Comparison of ENCODE assay signal across 19 mouse cellular contexts in the genomic region with DNA sequence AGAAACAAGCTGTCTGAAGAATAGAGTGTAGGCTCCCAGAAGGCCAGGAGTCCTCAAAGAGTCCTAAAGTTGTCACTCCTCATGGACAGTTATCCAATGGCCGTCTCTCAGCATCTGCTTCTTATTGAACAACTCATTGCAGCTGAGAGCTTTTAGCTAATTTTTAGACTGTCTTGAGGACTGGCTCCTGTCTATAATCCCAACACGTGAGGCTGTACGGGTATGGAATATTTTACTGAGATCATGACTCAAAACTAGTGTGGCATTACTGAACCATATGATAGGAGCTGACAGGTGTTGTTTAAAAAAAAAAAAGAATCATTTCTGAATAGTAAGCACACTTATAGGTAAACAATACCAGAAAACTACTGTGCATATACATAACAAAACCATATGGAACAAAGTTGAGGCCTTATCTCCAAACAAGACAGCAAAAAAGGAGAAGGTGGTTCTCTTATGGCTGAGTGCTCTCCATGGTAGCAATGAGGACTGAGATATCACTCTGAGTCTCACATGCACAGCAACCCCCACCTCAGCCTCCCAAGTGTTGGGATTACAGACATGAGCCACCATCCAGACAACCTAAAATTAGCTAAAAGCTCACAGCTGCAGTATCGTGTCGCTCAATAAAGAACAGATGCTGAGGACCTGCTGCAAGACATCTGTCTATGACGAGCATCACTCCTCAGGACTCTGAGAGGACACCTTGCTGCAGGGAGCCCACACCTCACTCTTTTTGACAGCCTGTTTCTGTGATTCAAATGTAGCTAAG. TPM values are rescaled to one million over a fixed set of nuclear protein-coding genes. Genes with fewer than 3 reads are reported as not detected.
DNase-seq lines count a peak whose midpoint lies in the region; ATAC-seq and TF ChIP-seq lines count a peak whose summit lies in the region.
"Had no signal": no experiment of that assay in that cellular context is flagged by ENCODE, and none has a peak within 500 bp of the region (broad histone marks: within the 10 kb centered on the region; RNA-seq: fewer than 3 reads in every experiment).

No protein-coding gene starts in this region.

- H3K27me3 ChIP-seq in heart, embryonic 12.5 days (replicated peaks): no peaks in the 10 kb centered on the region
- H3K27me3 ChIP-seq in hindbrain, embryonic 13.5 days: no peaks in the 10 kb centered on the region
- H3K27me3 ChIP-seq in hindbrain, embryonic 11.5 days (ENCODE audit: control insufficient read depth, insufficient read depth, low read length): no peaks in the 10 kb centered on the region
- no peaks in the 10 kb centered on the region for H3K27me3 ChIP-seq in CH12.LX (replicated peaks)
- H3K27me3 ChIP-seq: embryonic facial prominence, embryonic 15.5 days; forebrain, embryonic 15.5 days; hindbrain, embryonic 15.5 days had no signal

- no peaks in the 10 kb centered on the region for H3K9me3 ChIP-seq in heart, embryonic 12.5 days (replicated peaks)
- H3K9me3 ChIP-seq in hindbrain, embryonic 13.5 days: no peaks in the 10 kb centered on the region
- no peaks in the 10 kb centered on the region for H3K9me3 ChIP-seq in hindbrain, embryonic 11.5 days (ENCODE audit: control insufficient read depth, low read length)
- no peaks in the 10 kb centered on the region for H3K9me3 ChIP-seq in CH12.LX (replicated peaks; ENCODE audit: low read length)
- H3K9me3 ChIP-seq: embryonic facial prominence, embryonic 15.5 days; forebrain, embryonic 10.5 days; forebrain, embryonic 15.5 days; hindbrain, embryonic 15.5 days had no signal

- H3K4me3 ChIP-seq in heart, embryonic 12.5 days: no peak overlapping the region
- no peak overlapping the region for H3K4me3 ChIP-seq in hindbrain, embryonic 13.5 days
- H3K4me3 ChIP-seq in hindbrain, embryonic 11.5 days (ENCODE audit: low read depth, low read length): no peak overlapping the region
- H3K4me3 ChIP-seq in CH12.LX (replicated peaks in 1 of 3; ENCODE audit: low read depth in 2 of 3, low read length in 2 of 3, poor library complexity in 1 of 3): no peak overlapping the region
- H3K4me3 ChIP-seq: embryonic facial prominence, embryonic 15.5 days; erythroblast, embryonic 14.5 days; forebrain, embryonic 10.5 days; forebrain, embryonic 15.5 days; hindbrain, embryonic 15.5 days had no signal

- H3K9ac ChIP-seq in heart, embryonic 12.5 days: no peak overlapping the region
- no peak overlapping the region for H3K9ac ChIP-seq in hindbrain, embryonic 13.5 days
- H3K9ac ChIP-seq in hindbrain, embryonic 11.5 days (ENCODE audit: low read depth, low read length): no peak overlapping the region
- H3K9ac ChIP-seq in CH12.LX (ENCODE audit: insufficient read depth, low read depth): no peak overlapping the region
- H3K9ac ChIP-seq: embryonic facial prominence, embryonic 15.5 days; forebrain, embryonic 15.5 days; hindbrain, embryonic 15.5 days had no signal

- no peaks in the 10 kb centered on the region for H3K36me3 ChIP-seq in heart, embryonic 12.5 days
- H3K36me3 ChIP-seq in hindbrain, embryonic 13.5 days: no peaks in the 10 kb centered on the region
- no peaks in the 10 kb centered on the region for H3K36me3 ChIP-seq in hindbrain, embryonic 11.5 days (ENCODE audit: control insufficient read depth, insufficient read depth, low read length)
- no peaks in the 10 kb centered on the region for H3K36me3 ChIP-seq in CH12.LX (replicated peaks in 1 of 2; ENCODE audit: control insufficient read depth in 1 of 2, insufficient read depth in 1 of 2, low read length in 1 of 2)
- H3K36me3 ChIP-seq: embryonic facial prominence, embryonic 15.5 days; forebrain, embryonic 10.5 days; forebrain, embryonic 15.5 days; hindbrain, embryonic 15.5 days had no signal

- in situ Hi-C loops in CH12.LX (cut with MboI; ENCODE audit: low pct_ligation_motif_present, low pct_unique_long_range_greater_than_20kb, low sequenced_read_pairs): loop anchor here (25.0 kb wide), 1 partner anchor 363 kb away; no protein-coding TSS in a partner anchor

- dilution Hi-C loops in CH12.LX (cut with MboI; ENCODE audit: extremely low pct_ligation_motif_present, extremely low pct_unique_long_range_greater_than_20kb, low sequenced_read_pairs): no loop called here

- H3K79me2 ChIP-seq in CH12.LX (replicated peaks; ENCODE audit: control insufficient read depth, extremely low read depth, insufficient read depth, poor library complexity, severe bottlenecking): no peaks in the 10 kb centered on the region

- TF ChIP-seq EP300 in CH12.LX (IDR thresholded peaks at IDR 0.05; ENCODE audit: low read length): no peak; the same call in 1 of the 2 replicates

- WGBS in heart, embryonic 12.5 days: 61% methylated on average over 6 of the region's 6 CpGs
- 85% methylated on average over 6 of the region's 6 CpGs for WGBS in hindbrain, embryonic 13.5 days
- 91% methylated on average over 6 of the region's 6 CpGs for WGBS in hindbrain, embryonic 11.5 days

- DNase-seq in heart, postnatal 14 days: no peak
- DNase-seq in hindbrain, embryonic 11.5 days (ENCODE audit: low spot score): no peak
- DNase-seq in CH12.LX (ENCODE audit: extremely low read depth) (peak; percentile 71), MN1 (ENCODE audit: low spot score) (peak; percentile 13)
- no peak for DNase-seq in testis, postnatal 10 days (ENCODE audit: low spot score)
- DNase-seq: adrenal gland, postnatal 10 days; cerebellum, adult 11-12 months; cerebellum, adult 9-11 months; cerebellum, postnatal 36 days; gastrocnemius, postnatal 10 days; kidney, adult 8-10 months had no signal

- no peak for TF ChIP-seq POLR2A in CH12.LX (IDR thresholded peaks at IDR 0.05; ENCODE audit: low read depth, low read length)

- no peak overlapping the region for H3K27ac ChIP-seq in heart, embryonic 12.5 days (ENCODE audit: poor library complexity, severe bottlenecking)
- H3K27ac ChIP-seq in hindbrain, embryonic 13.5 days: peak overlapping the region; percentile 52; the same call in 1 of the 2 replicates
- no peak overlapping the region for H3K27ac ChIP-seq in hindbrain, embryonic 11.5 days (ENCODE audit: low read depth, low read length)
- H3K27ac ChIP-seq in CH12.LX (ENCODE audit: insufficient read depth, low read depth): 0 out of 2 replicates have a peak overlapping the region, but pooled peaks have one; percentile 49
- H3K27ac ChIP-seq: embryonic facial prominence, embryonic 15.5 days; forebrain, embryonic 10.5 days; forebrain, embryonic 15.5 days; hindbrain, embryonic 15.5 days had no signal

- 0 out of 2 replicates have a peak, but pooled peaks have one; percentile 18 for ATAC-seq in heart, embryonic 12.5 days (ENCODE audit: insufficient number of reproducible peaks, low FRiP score)
- no peak for ATAC-seq in hindbrain, embryonic 13.5 days (ENCODE audit: low FRiP score)
- ATAC-seq in hindbrain, embryonic 11.5 days (ENCODE audit: low FRiP score): no peak
- ATAC-seq: forebrain, embryonic 15.5 days; intestine, embryonic 16.5 days had no signal

- intact Hi-C loops in heart, postnatal 14 days (cut with DNase I): no loop called here

- peak overlapping the region; percentile 13; the same call in 1 of the 2 replicates for H3K4me2 ChIP-seq in heart, embryonic 12.5 days
- H3K4me2 ChIP-seq in hindbrain, embryonic 13.5 days: no peak overlapping the region
- no peak overlapping the region for H3K4me2 ChIP-seq in hindbrain, embryonic 11.5 days (replicated peaks; ENCODE audit: low read depth, low read length)
- peak overlapping the region; percentile 68 for H3K4me2 ChIP-seq in CH12.LX (ENCODE audit: insufficient read depth, low read depth, poor library complexity, severe bottlenecking)
- H3K4me2 ChIP-seq: embryonic facial prominence, embryonic 15.5 days; forebrain, embryonic 15.5 days; hindbrain, embryonic 15.5 days had no signal

- no peak; the same call in 1 of the 2 replicates for TF ChIP-seq RAD21 in CH12.LX (IDR thresholded peaks at IDR 0.05; ENCODE audit: low read depth, low read length)

- TF ChIP-seq CTCF in CH12.LX (conservative IDR thresholded peaks at IDR 0.05 in 1 of 2, IDR thresholded peaks at IDR 0.05 in 1 of 2; ENCODE audit: low read depth in 2 of 2, low read length in 2 of 2): no peak

- H3K4me1 ChIP-seq in heart, embryonic 12.5 days (replicated peaks): peaks cover 23% of the 10 kb centered on the region
- H3K4me1 ChIP-seq in hindbrain, embryonic 13.5 days (replicated peaks): peaks cover 23% of the 10 kb centered on the region
- peaks cover 5% of the 10 kb centered on the region; the same call in 1 of the 2 replicates for H3K4me1 ChIP-seq in hindbrain, embryonic 11.5 days (replicated peaks; ENCODE audit: control insufficient read depth, insufficient read depth, low read length)
- peaks cover 42 to 75% of the 10 kb centered on the region in 2 experiments for H3K4me1 ChIP-seq in CH12.LX (ENCODE audit: control insufficient read depth in 1 of 2, insufficient read depth in 2 of 2)
- H3K4me1 ChIP-seq: embryonic facial prominence, embryonic 15.5 days had no signal

TF ChIP-seq in CH12.LX, 34 proteins besides CTCF, POLR2A, EP300 and RAD21:
- no peak for TF ChIP-seq RCOR1 (conservative IDR thresholded peaks at IDR 0.05; ENCODE audit: low read depth, low read length)
- TF ChIP-seq USF1 (IDR thresholded peaks at IDR 0.05; ENCODE audit: low read depth, low read length): no peak
- peak; percentile 37; the same call in 1 of the 2 replicates for TF ChIP-seq MXI1 (IDR thresholded peaks at IDR 0.05; ENCODE audit: low read depth, low read length)
- TF ChIP-seq ZNF384 (IDR thresholded peaks at IDR 0.05; ENCODE audit: low read depth, low read length): peak; percentile 44; the same call in 1 of the 2 replicates
- peak; percentile 28; the same call in 1 of the 2 replicates for TF ChIP-seq SIN3A (IDR thresholded peaks at IDR 0.05; ENCODE audit: low read length)
- TF ChIP-seq GABPA (IDR thresholded peaks at IDR 0.05; ENCODE audit: insufficient replicate concordance, low read depth, low read length): no peak
- peak; percentile 66 for TF ChIP-seq BHLHE40 (IDR thresholded peaks at IDR 0.05; ENCODE audit: low read depth, low read length)
- TF ChIP-seq CHD2 (IDR thresholded peaks at IDR 0.05; ENCODE audit: low read length): 0 out of 2 replicates have a peak, but pooled peaks have one; percentile 4

RNA-seq across cellular contexts. Expression of gene Hhat, which starts 21.6 kb away (rescaled TPM):
- polyA plus RNA-seq in heart, embryonic 12.5 days (2016; fragmentation: Nextera tagmentation; extraction: Ambion mirVana): 6.7 and 10.2 TPM in 2 replicates
- 1 to 10 TPM; 3.3 to 3.7 TPM for total RNA-seq in heart, postnatal 14 days (2021)
- polyA plus RNA-seq in hindbrain, embryonic 13.5 days (2015; fragmentation: Nextera tagmentation; extraction: Ambion mirVana): 3.6 and 4.6 TPM in 2 replicates
- 5.5 and 8.0 TPM in 2 replicates for polyA plus RNA-seq in hindbrain, embryonic 11.5 days (2014; fragmentation: Nextera tagmentation; extraction: Ambion mirVana)
- total RNA-seq in CH12.LX (2012; rRNA removed) (0.21 and 0.29 TPM in 2 replicates), CH12.LX (2014; rRNA removed) (1.1 and 1.4 TPM in 2 replicates)
- 1.2 and 1.8 TPM in 2 replicates for polyA plus RNA-seq in CH12.LX (2012; ENCODE audit: insufficient read length, low read depth)
- polyA plus RNA-seq: erythroblast, embryonic 14.5 days had no signal

Comparison
In these comparisons a context has a peak if more than half of its experiments do, and no peak if none do; other contexts are left out.
1. H3K27ac ChIP-seq: peak in hindbrain, embryonic 13.5 days (single experiment) and CH12.LX (single experiment); none in heart, embryonic 12.5 days (single experiment) and hindbrain, embryonic 11.5 days (single experiment).
2. H3K4me2 ChIP-seq: peak in heart, embryonic 12.5 days (single experiment) and CH12.LX (single experiment); none in hindbrain, embryonic 13.5 days (single experiment) and hindbrain, embryonic 11.5 days (single experiment).
3. DNase-seq: peak in CH12.LX (single experiment) and MN1 (single experiment); none in heart, postnatal 14 days (0 of 2), hindbrain, embryonic 11.5 days (single experiment) and testis, postnatal 10 days (single experiment).